Mouse (Mus musculus): ENCODE measurements around the gene Clcn3. TPM values are rescaled to one million over a fixed set of nuclear protein-coding genes. Genes with fewer than 3 reads are reported as not detected.

The Clcn3 gene
- polyA plus RNA-seq, 1 experiment from 2014 or later = 36.1 TPM

DNA sequence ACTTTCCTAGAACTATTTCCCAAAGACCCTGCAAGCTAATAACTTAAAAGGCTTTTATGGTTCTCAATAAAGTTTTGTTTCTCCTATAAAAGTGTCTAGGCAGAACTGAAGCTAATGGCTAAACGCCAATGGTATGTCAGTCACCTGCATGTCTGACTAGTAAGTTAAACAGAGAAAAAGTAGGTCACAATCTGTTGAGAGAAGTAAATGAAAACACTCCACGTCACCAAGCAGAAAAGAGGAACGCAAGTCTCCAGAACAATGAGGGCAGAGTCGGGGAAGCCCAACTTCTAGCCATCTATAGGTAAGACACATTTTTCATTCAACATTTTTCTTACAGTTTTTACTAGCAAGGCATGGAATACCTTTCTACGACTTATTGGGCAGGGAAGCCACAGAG, 4.6 kb downstream of the Clcn3 start:
- 92% methylated on average over 5 of the region's 5 CpGs for WGBS
- Histone ChIP-seq H3K4me3 (ENCODE audit: low read depth, low read length) (no peak overlapping the region), H3K27ac (ENCODE audit: low read depth, low read length) (no peak overlapping the region), H3K9ac (ENCODE audit: low read depth, low read length) (no peak overlapping the region), H3K4me2 (replicated peaks; ENCODE audit: low read depth, low read length) (no peak overlapping the region), H3K27me3 (ENCODE audit: control insufficient read depth, insufficient read depth, low read length) (no peaks in the 10 kb centered on the region), H3K36me3 (ENCODE audit: control insufficient read depth, insufficient read depth, low read length) (no peaks in the 10 kb centered on the region), H3K4me1 (replicated peaks; ENCODE audit: control insufficient read depth, insufficient read depth, low read length) (no peaks in the 10 kb centered on the region), H3K9me3 (ENCODE audit: control insufficient read depth, low read length) (no peaks in the 10 kb centered on the region)
- no peak for ATAC-seq (ENCODE audit: low FRiP score)
- DNase-seq (ENCODE audit: low spot score) = no peak

DNA sequence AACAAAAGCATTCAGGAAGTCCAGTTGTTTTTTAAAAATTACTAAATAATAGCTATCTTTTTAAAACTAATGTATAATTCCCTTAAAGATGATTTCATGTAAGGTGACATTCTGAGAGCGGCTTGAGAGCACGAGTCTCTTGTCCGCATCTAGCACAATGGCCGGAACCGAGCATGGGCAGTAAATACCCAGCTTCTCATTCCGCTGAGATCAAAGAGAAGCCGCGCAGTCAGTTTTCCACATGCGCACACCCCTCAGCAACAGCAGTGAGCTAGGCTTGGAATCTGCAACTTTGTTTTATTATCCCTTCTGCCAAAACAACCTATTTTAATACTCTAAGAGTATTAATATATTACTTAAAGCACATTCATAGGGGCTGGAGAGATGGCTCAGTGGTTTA, 6.3 kb downstream of the Clcn3 start:
- Histone ChIP-seq H3K4me1 (replicated peaks; ENCODE audit: control insufficient read depth, insufficient read depth, low read length) (no peaks in the 10 kb centered on the region), H3K9ac (ENCODE audit: low read depth, low read length) (no peak overlapping the region), H3K4me3 (ENCODE audit: low read depth, low read length) (no peak overlapping the region), H3K27me3 (ENCODE audit: control insufficient read depth, insufficient read depth, low read length) (no peaks in the 10 kb centered on the region), H3K36me3 (ENCODE audit: control insufficient read depth, insufficient read depth, low read length) (no peaks in the 10 kb centered on the region), H3K9me3 (ENCODE audit: control insufficient read depth, low read length) (no peaks in the 10 kb centered on the region), H3K27ac (ENCODE audit: low read depth, low read length) (no peak overlapping the region), H3K4me2 (replicated peaks; ENCODE audit: low read depth, low read length) (no peak overlapping the region)
- DNase-seq (ENCODE audit: low spot score) = no peak
- WGBS = 85% methylated on average over 9 of the region's 9 CpGs
- no peak for ATAC-seq (ENCODE audit: low FRiP score)

DNA sequence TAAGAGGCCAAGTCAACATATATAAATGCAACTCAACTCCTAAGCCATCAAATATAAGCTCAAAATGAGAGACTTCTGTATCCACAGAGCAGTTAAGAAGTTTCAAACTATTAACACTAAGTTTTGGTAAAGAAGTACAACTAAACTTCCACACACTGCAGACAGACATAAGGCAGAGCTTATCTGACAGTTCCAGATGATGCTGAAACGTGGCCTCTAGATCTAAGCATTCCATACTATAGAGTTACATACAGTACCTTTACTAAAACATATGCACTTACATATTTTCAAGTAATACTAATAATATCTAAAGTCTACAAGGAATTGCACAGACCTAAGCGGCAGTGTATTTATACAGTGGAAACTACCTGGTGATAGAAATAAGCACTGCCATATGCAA, 8.3 kb downstream of the Clcn3 start:
- Histone ChIP-seq H3K9me3 (ENCODE audit: control insufficient read depth, low read length) (no peaks in the 10 kb centered on the region), H3K4me3 (ENCODE audit: low read depth, low read length) (no peak overlapping the region), H3K9ac (ENCODE audit: low read depth, low read length) (no peak overlapping the region), H3K4me2 (replicated peaks; ENCODE audit: low read depth, low read length) (no peak overlapping the region), H3K27ac (ENCODE audit: low read depth, low read length) (no peak overlapping the region), H3K27me3 (ENCODE audit: control insufficient read depth, insufficient read depth, low read length) (no peaks in the 10 kb centered on the region), H3K36me3 (ENCODE audit: control insufficient read depth, insufficient read depth, low read length) (no peaks in the 10 kb centered on the region), H3K4me1 (replicated peaks; ENCODE audit: control insufficient read depth, insufficient read depth, low read length) (no peaks in the 10 kb centered on the region)
- DNase-seq (ENCODE audit: low spot score) = no peak
- 87% methylated on average over 2 of the region's 2 CpGs for WGBS
- no peak for ATAC-seq (ENCODE audit: low FRiP score)

DNA sequence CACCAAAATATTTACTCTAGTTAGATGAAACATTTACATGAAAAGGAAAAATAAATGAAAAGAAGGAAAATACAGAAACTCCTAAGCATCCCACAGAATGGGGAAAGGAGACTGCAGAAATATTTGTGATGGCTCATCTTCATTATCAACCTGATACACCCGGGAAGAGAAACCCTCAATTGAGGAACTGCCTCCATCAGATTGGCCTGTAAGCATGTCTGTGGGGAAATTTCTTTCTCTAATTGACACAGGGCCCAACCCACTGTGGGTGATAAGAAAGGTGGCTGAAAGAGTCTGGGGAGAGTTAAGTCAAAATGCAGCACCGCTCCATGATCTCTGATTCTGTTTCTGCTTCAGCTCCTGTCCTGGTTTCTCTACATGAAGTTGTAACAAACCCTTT, 9.7 kb downstream of the Clcn3 start:
- H3K4me3 ChIP-seq (ENCODE audit: low read depth, low read length) = no peak overlapping the region
- no peaks in the 10 kb centered on the region for H3K9me3 ChIP-seq (ENCODE audit: control insufficient read depth, low read length)
- H3K4me2 ChIP-seq (replicated peaks; ENCODE audit: low read depth, low read length) = no peak overlapping the region
- no peaks in the 10 kb centered on the region for H3K4me1 ChIP-seq (replicated peaks; ENCODE audit: control insufficient read depth, insufficient read depth, low read length)
- no peaks in the 10 kb centered on the region for H3K27me3 ChIP-seq (ENCODE audit: control insufficient read depth, insufficient read depth, low read length)
- H3K27ac ChIP-seq (ENCODE audit: low read depth, low read length) = no peak overlapping the region
- ATAC-seq (ENCODE audit: low FRiP score) = no peak
- no peak for DNase-seq (ENCODE audit: low spot score)
- H3K36me3 ChIP-seq (ENCODE audit: control insufficient read depth, insufficient read depth, low read length) = no peaks in the 10 kb centered on the region
- 82% methylated on average over 2 of the region's 2 CpGs for WGBS
- no peak overlapping the region for H3K9ac ChIP-seq (ENCODE audit: low read depth, low read length)

DNA sequence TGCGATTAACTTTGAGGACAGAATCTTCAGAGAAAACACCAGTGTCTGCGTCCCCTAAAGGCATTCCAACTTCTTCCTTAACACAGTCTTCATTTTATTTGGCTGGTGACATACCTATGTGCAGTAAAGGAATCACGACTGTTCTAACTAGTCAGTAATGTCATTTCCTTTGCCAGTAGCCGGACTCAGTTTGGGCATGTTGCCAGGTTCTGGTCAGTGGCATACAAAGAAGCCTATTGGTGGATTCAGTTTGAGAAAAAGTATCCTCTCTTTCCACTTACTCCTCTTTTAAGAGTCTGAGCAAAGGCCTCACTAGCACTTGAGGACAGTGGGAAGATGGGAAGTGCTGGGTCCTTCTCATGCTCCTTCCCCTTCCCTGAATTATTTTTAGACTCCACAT, 11.3 kb downstream of the Clcn3 start:
- H3K9me3 ChIP-seq (ENCODE audit: control insufficient read depth, low read length) = no peaks in the 10 kb centered on the region
- no peak overlapping the region for H3K9ac ChIP-seq (ENCODE audit: low read depth, low read length)
- no peak for DNase-seq (ENCODE audit: low spot score)
- H3K4me3 ChIP-seq (ENCODE audit: low read depth, low read length) = no peak overlapping the region
- no peak overlapping the region for H3K27ac ChIP-seq (ENCODE audit: low read depth, low read length)
- no peak for ATAC-seq (ENCODE audit: low FRiP score)
- H3K4me1 ChIP-seq (replicated peaks; ENCODE audit: control insufficient read depth, insufficient read depth, low read length) = no peaks in the 10 kb centered on the region
- WGBS = 88% methylated on average over 4 of the region's 4 CpGs
- H3K36me3 ChIP-seq (ENCODE audit: control insufficient read depth, insufficient read depth, low read length) = no peaks in the 10 kb centered on the region
- H3K27me3 ChIP-seq (ENCODE audit: control insufficient read depth, insufficient read depth, low read length) = no peaks in the 10 kb centered on the region
- H3K4me2 ChIP-seq (replicated peaks; ENCODE audit: low read depth, low read length) = no peak overlapping the region

DNA sequence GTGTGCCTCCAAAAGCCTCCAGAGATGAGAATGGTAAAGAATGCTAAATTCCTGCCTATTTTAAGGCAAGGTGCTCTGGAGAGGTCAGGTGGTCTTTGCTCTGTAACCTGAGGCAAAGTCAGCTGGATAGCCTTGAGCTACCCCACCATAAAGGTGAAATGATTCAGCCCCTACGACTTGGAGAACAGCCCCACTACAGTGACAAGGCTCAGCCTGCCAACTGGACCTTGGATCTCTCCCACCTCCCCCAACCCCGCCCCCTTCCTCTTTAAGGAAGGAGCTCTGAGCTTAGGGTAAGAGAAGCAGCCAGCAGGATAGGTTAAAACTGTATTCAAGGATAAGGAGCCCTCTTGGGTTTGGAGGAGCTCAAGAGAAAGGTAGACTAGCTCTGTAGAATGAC, 14.0 kb downstream of the Clcn3 start:
- no peak for ATAC-seq (ENCODE audit: low FRiP score)
- H3K36me3 ChIP-seq (ENCODE audit: control insufficient read depth, insufficient read depth, low read length) = no peaks in the 10 kb centered on the region
- H3K27ac ChIP-seq (ENCODE audit: low read depth, low read length) = no peak overlapping the region
- H3K9ac ChIP-seq (ENCODE audit: low read depth, low read length) = no peak overlapping the region
- H3K4me2 ChIP-seq (replicated peaks; ENCODE audit: low read depth, low read length) = no peak overlapping the region
- H3K9me3 ChIP-seq (ENCODE audit: control insufficient read depth, low read length) = no peaks in the 10 kb centered on the region
- H3K27me3 ChIP-seq (ENCODE audit: control insufficient read depth, insufficient read depth, low read length) = no peaks in the 10 kb centered on the region
- DNase-seq (ENCODE audit: low spot score) = no peak
- H3K4me1 ChIP-seq (replicated peaks; ENCODE audit: control insufficient read depth, insufficient read depth, low read length) = no peaks in the 10 kb centered on the region
- WGBS = 46% methylated on average over 2 of the region's 2 CpGs
- H3K4me3 ChIP-seq (ENCODE audit: low read depth, low read length) = no peak overlapping the region

DNA sequence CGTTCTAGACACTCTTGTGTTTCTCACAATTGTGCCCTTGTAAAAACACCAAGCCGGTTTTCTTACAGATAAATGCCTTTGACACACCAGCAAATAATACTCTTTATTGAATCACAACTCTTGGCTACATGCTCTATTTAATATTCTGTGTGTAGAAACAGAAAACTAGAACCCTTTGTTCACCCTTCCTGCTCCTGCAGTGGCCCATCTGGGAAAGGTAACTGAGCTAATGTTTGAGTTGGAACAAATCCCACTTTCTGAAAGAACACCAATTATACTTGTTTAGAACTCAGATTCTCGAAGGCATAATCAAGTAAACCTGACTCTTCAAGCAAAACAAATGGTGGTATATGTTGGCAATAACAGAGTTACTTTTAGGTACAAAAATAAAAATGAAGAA, 17.4 kb downstream of the Clcn3 start:
- H3K27me3 ChIP-seq (ENCODE audit: control insufficient read depth, insufficient read depth, low read length) = no peaks in the 10 kb centered on the region
- H3K27ac ChIP-seq (ENCODE audit: low read depth, low read length) = no peak overlapping the region
- ATAC-seq (ENCODE audit: low FRiP score) = no peak
- DNase-seq (ENCODE audit: low spot score) = no peak
- H3K4me1 ChIP-seq (replicated peaks; ENCODE audit: control insufficient read depth, insufficient read depth, low read length) = no peaks in the 10 kb centered on the region
- H3K4me2 ChIP-seq (replicated peaks; ENCODE audit: low read depth, low read length) = no peak overlapping the region
- H3K9ac ChIP-seq (ENCODE audit: low read depth, low read length) = no peak overlapping the region
- H3K36me3 ChIP-seq (ENCODE audit: control insufficient read depth, insufficient read depth, low read length) = no peaks in the 10 kb centered on the region
- H3K9me3 ChIP-seq (ENCODE audit: control insufficient read depth, low read length) = no peaks in the 10 kb centered on the region
- WGBS = 79% methylated on average over 3 of the region's 3 CpGs
- no peak overlapping the region for H3K4me3 ChIP-seq (ENCODE audit: low read depth, low read length)

DNA sequence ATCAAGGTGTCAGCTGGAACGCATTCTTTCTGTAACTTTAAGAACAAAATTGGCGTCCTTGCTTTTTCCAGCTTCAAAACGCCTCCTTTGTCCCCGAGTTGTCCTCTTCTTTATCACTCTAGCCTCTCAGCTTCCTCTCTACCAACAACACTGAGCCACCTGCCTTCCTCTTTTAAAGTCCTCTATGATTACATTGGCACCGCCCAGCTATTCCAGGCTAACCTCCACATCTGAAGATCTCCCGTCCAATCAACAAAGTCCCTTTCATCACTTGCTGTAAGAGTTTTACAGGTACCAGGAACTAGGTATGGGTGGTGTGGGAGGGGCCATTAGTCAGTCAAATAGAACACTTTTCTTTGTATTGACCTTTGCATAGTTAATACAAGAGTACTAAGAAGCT, 17.8 kb downstream of the Clcn3 start:
- H3K27me3 ChIP-seq (ENCODE audit: control insufficient read depth, insufficient read depth, low read length) = no peaks in the 10 kb centered on the region
- 70% methylated on average over 6 of the region's 6 CpGs for WGBS

DNA sequence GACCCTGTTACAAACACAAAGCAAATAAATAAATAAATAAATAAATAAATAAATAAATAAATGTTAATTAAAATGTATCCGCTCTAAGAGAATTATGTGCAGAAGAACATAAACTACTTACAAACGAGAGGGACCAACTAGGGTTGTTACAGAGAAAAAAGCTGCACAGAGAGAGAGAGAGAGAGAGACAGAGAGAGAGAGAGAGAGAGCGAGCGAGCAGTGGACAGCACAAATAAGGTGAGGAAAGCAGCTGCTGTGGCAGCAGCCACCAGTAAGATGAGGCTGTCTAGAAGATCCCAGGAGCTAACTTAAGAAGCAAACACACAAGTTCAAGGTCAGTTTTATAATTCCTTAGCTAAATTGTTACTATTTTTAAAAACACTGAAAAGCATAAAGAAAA, 18.6 kb downstream of the Clcn3 start:
- WGBS = 93% methylated on average over 4 of the region's 4 CpGs
- no peaks in the 10 kb centered on the region for H3K36me3 ChIP-seq (ENCODE audit: control insufficient read depth, insufficient read depth, low read length)
- H3K4me1 ChIP-seq (replicated peaks; ENCODE audit: control insufficient read depth, insufficient read depth, low read length) = no peaks in the 10 kb centered on the region
- H3K9ac ChIP-seq (ENCODE audit: low read depth, low read length) = no peak overlapping the region
- no peaks in the 10 kb centered on the region for H3K27me3 ChIP-seq (ENCODE audit: control insufficient read depth, insufficient read depth, low read length)
- H3K4me3 ChIP-seq (ENCODE audit: low read depth, low read length) = no peak overlapping the region
- no peaks in the 10 kb centered on the region for H3K9me3 ChIP-seq (ENCODE audit: control insufficient read depth, low read length)
- H3K4me2 ChIP-seq (replicated peaks; ENCODE audit: low read depth, low read length) = no peak overlapping the region
- ATAC-seq (ENCODE audit: low FRiP score) = no peak
- no peak for DNase-seq (ENCODE audit: low spot score)
- no peak overlapping the region for H3K27ac ChIP-seq (ENCODE audit: low read depth, low read length)

More for the DNA sequence above, 17.8 kb downstream of the Clcn3 start:
- Histone ChIP-seq H3K4me2 (replicated peaks; ENCODE audit: low read depth, low read length) (no peak overlapping the region), H3K4me1 (replicated peaks; ENCODE audit: control insufficient read depth, insufficient read depth, low read length) (no peaks in the 10 kb centered on the region), H3K27ac (ENCODE audit: low read depth, low read length) (no peak overlapping the region), H3K9ac (ENCODE audit: low read depth, low read length) (no peak overlapping the region), H3K9me3 (ENCODE audit: control insufficient read depth, low read length) (no peaks in the 10 kb centered on the region), H3K36me3 (ENCODE audit: control insufficient read depth, insufficient read depth, low read length) (no peaks in the 10 kb centered on the region), H3K4me3 (ENCODE audit: low read depth, low read length) (no peak overlapping the region)
- ATAC-seq (ENCODE audit: low FRiP score) = no peak
- DNase-seq (ENCODE audit: low spot score) = no peak

Data from hindbrain, embryonic 11.5 days (tissue).